Mouse (Mus musculus): ENCODE measurements around the gene Unc5c.

The Unc5c gene

DNA sequence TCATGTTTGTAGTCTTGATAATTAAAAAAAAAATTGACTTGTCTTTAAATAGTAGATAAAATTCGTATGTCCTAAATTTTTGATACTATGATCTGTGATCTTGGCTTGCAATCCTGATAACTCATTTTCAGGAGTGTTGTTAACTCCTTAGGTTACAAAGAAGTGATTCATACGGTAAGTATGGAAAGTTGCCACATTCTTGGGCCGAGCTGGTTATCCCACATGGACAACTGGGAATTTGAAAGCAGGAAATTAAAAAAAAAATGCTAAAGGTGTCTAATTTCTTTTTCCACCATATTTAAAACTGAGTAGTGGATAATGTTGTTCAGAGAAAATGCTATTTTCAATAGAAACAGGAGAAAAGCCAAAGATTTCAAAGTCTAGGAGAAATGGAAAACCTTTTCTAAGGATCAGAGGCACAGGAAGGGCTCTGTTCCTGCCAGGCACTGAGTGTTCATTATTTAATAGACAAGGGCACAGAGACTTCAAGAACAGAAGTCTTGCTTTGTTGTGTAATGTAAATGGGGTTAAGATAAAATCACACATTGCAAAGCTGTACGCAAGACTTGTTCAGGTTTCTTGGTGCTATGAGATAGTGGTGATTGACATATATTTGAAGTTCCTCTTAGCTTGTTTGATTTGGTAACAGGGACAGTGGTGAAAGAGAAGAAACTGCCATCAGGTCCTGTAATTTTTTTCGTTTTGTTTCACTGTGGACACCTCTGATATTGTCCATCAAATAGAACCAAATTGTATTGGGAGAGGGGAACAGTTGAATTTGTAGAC is 46.4 kb downstream of the Unc5c start:
- DNase-seq (ENCODE audit: low spot score): no peak

DNA sequence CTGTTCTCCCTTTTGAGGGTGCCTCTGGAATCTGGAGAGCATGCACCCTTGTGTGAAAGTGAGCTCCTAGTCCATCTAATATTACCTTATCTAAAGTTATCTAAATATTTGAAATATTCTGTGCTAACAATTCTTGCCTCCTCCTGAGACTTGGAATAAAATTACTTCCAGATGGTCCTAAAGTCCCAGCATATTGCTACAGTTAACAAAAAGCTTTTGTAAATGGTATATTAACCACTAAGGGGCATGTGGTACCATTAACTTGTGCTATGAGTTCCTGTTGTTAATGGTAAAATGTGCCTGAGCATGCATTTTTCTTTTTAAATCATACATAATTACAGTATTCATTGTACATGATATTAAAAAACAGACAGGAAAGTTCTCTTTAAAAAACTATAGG is 63.7 kb downstream of the Unc5c start:
- no peak for DNase-seq (ENCODE audit: low spot score)

DNA sequence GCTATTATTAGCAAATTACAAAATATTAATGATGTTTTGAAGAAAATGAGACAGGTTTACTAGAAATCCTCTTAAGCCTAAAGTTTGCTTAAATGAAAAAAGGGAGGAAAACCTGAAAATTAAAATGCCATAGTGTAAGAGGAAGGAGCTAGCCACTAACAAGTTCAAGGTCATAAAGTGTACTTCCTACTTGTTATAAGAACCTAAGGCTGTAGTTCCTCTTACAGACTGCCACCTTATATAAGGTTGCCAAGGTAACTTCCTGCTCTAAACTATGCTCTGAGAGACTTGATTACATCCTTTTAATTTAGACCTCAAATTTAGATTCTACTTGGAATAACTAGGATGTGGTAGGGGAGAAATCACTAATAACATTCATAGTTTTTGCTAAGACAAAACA is 64.6 kb downstream of the Unc5c start:
- no peak for DNase-seq (ENCODE audit: low spot score)

DNA sequence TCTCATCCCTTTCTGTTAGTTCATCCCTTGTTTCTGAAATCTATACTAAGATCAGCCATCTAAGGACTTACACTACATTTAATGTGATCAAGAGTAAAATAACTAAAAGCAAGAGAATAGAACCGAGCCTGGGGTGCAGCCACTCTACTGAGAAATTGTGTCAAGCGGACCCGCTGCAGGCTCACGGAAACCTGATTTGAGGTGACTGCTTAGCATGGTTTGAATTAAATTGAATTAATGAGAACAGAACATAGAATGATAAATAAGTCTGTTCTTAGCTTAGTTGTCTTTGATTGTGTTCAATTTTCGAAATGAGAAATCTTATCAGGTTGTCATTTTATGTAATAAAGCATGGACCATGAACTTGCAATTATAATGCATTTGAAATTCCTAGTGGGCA is 68.8 kb downstream of the Unc5c start:
- DNase-seq (ENCODE audit: low spot score): no peak

DNA sequence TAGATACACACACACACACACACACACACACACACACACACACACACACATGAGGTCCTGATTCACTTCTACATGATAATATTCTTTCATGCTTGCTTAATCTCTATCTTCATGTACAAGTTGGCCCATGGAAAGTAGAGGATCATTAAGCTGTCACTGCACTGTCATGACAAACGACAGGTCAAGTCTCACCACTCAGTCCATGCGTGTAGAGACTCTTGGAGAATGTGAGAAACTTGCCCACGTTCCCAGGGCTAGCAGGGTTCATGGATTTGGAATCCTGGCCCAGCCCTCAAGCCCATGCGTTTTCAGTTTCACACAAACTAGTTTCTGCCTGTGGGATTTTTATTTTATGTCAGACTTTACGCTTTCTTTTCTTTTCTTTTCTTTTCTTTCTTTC is 71.8 kb downstream of the Unc5c start:
- DNase-seq (ENCODE audit: low spot score): no peak

DNA sequence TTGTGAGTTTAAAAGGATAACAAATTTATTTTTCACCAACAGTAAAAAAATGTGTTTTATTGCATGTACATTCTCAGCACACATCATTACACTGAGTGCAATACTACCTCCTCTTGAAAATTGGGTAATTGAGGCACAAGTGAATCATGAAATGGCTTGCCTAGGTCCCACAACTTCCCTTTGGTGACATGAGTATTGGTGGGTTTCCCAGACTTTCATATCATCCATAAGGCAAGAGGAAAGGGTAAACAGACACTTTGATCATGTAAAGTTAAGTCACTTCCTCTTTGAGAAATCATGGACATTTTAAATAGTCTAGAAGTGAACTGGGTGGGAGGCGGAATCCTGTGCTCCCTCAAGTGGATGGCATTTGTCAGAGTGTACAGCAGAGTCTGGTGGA is 73.1 kb downstream of the Unc5c start:
- DNase-seq (ENCODE audit: low spot score): no peak

DNA sequence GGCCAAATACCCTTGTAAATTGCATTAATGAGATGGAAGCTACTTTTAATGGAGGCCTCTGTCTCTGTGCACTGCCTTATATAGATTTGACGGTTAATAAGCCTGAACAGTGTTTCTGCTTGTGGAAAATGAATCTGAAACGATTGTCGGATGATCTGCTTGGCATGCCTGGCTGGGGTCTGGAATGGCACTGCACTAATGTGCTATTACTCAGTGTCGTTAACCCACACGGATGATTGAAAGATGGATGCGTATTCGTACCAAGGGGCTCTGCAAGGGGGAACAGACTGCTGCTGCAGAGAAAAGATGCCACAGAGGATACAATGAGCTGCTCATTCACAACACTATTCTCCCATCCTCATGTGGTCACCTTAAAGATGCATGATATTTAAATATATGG is 75.7 kb downstream of the Unc5c start:
- DNase-seq (ENCODE audit: low spot score): no peak

DNA sequence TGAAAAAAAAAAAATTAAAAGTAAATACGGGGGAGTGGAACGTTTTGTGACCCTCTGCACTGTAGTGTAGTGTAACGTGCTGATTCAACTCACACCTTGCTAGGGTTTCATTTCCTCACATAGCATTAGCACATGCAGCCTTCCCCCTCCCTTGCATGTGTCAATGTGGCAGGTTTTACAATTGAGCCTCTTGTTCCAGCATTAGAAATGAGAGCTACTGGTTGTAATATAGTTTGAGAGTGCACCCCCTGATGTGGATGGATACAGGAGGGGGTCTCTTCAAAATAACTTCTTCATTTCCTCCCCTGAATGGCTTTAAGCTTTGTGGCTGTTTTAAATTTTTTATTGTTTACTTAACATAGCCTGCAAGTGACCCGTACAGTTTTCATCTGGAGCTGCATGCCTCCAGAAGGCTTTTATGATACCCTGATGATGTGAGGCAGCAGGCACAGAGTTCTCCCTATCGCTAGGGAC is 82.4 kb downstream of the Unc5c start:
- DNase-seq (ENCODE audit: low spot score): peak; percentile 7

DNA sequence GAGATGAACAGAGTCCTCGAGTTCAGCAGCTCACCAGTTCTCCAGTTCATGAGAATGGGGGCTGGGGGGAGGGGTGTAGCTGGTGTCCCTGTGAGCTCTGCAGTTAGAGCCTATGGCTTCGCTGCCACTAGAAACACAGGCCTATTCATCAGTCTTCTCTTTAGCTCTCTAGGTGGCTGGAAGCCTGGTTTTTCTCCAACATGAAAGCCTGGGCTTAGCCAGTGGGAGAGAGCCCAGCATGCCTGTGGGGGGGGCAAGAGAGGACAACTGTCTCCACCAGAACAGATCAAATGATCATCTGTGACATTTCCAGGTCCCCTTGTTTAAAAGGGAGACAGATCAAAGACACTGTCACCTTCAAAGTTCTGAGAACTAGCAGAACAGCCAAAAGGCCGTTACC is 84.6 kb downstream of the Unc5c start:
- peak; percentile 36 for DNase-seq (ENCODE audit: low spot score)

DNA sequence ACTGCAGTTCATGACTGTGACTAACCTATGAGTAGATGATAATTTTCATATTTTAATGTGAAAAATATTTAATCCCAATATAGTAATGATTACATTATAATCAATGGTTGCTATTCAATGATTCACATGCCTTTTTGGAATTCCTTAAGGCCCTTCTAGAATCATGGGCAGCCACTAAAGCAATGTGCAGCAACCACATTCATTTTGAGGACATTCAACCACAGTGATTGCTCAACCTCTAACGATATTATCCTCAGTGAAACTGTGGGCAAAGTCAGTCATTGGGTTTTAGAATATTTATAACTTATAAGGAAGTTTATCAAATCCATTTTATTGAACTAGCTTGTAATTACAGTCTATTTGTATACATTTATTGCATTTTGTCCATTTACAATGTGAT is 87.9 kb downstream of the Unc5c start:
- DNase-seq (ENCODE audit: low spot score): no peak

DNA sequence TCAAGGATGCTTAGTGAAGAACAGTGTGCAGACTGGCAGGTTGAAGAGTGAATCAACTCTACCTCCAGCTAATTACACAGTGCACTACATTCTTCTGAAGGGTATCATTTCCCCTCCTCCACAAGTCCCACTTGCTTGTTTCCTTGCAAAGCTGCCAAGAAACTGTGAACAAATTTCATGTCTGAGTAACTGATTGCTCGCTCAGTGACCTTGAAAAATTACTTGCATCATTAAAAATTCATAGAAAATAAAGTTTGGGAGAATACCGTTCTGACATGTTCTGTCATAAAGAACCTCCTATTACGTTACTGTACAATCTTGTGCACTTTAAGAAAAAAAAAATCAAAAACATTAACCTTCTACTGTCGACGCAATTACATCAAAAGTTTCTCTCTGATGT is 92.1 kb downstream of the Unc5c start:
- no peak for DNase-seq (ENCODE audit: low spot score)

DNA sequence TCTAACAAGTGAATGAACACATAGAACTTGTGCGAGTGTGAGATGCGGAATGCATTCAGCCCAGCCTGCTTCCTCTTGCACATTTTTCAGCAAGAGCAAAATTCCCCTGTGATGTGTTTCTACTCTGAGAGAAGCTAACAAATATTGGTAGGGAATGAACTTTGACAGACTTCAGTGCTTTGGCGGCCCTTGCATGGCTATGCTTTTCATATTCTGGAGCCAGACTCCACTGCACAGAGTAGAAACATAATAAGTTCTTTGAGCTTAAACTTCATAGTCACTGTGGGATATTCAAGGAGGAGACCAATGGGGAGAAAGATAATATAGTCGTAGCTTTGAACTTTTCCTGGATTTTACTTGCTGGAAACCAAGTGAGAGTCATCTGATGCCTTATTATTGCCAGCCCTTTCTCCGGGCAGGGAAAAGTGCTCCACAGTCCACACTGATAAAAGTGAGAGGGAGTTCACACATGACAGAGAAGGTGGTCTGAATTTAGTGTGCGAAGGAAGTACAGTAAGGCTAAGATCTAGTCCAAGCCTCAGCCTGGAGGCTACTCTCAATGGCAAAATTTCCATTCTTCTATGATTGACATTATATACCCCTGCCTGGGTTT is 110.2 kb downstream of the Unc5c start:
- no peak for DNase-seq (ENCODE audit: low spot score)

DNA sequence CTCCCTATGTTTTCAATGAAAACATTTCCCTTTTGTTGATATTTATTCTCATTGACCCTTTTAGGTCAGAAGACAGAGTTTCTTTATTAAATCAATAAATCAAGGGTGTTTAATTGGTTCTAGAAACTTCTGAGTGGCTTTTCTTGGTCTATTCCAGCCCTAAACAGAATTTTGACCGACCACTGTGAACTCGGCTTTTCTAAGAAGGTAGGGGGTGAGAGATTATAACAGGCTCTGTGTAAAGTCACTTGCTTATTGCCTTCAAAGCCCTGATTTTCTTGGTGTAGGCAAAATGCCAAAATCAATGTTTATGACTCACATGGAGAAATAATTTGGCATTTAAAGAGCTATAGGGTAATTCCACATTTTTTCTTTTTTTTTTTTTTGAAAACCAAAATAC is 112.4 kb downstream of the Unc5c start:
- DNase-seq (ENCODE audit: low spot score): no peak

DNA sequence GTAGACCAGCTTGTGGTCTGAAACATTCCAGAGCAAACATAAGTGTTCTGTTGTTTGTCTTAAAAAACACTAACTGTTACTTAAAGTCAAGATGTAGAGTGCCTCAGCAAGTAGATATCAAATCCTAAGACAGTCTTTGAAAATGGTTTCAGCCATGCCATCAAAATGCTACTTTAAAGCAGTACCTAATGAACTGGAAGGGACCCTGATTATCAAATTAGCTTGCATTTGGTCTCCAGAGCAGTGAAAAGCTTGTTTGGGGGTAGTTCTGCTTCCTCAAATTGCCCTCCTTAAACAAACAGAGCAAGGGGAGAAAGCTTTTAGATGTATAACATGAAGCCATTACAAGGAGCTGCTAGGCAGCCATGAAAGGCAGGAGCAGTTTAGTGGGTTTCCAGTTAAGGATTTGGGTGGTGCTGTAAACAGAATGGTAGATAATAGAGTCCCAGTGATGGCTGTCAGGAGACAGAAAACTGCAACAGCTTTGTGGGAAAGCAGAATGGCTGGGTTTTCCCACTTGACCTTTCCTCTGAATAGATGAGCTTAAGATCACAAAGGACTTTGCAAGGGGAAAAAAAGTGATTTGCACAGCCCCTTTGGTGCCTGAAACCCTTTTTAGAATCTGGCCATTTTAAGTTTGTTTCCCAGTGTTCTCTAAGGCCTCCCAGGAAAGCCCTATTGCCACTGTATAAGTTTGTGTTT is 116.3 kb downstream of the Unc5c start:
- peak; percentile 75 for DNase-seq (ENCODE audit: low spot score)

DNA sequence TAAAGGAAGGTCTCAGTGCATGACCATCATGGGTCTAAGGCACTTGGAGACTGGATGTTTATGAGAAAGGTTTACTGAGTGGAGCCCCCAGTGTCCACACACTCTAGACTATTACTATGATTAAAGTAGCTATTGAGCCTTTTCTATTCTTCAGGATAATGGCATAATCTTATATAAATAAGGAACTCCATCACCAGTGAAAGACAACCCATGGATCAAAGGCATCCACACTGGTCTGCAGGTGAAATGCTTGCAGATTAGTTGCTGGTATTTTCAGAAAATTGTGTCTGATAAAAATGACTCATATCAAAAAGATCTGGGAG is 116.8 kb downstream of the Unc5c start:
- DNase-seq (ENCODE audit: low spot score): no peak

DNA sequence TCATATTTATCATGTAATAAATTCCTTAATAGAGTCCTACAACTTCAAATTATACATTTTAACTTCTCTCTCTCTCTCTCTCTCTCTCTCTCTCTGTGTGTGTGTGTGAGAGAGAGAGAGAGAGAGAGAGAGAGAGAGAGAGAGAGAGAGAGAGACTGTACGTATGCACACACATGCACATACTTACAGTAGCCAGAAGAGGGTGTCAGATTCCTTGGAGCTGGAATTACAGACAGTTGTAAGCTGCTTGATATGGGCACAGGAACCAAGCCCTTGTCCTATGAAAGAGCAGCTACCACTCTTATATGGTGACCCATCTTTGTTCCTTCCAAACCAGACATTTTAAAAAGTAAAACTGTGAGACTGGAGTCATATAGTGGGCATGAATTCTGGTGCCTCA is 118.2 kb downstream of the Unc5c start:
- DNase-seq (ENCODE audit: low spot score): no peak

DNA sequence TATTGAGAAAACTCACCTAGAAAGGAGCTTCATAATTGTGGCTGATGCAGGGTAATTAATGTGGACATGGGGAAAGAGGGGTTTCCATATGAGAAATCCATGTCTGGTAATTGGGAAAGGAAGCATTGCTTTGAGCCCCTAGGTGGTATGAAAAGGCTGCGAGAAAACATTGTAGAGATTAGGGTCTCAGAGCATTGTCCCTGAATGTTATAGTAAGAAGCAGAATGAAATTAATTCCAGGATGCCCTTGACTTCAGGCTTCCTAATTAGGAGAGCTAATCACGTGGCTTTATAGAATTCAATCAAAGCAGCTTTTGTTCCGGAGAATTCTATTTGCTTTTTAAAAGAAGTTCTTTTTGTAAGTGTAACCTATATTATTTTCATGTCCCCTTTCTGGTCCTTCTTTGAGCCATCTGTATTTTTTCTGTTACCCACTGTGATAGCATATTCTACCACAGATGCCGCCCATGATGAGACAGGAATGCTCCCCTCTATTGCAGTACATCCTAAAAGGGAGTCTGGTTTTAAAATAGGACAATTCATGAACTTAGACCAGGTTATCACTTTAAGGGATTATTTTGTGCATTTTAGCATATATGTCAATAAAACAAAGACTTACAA is 124.5 kb downstream of the Unc5c start:
- DNase-seq (ENCODE audit: low spot score): no peak

DNA sequence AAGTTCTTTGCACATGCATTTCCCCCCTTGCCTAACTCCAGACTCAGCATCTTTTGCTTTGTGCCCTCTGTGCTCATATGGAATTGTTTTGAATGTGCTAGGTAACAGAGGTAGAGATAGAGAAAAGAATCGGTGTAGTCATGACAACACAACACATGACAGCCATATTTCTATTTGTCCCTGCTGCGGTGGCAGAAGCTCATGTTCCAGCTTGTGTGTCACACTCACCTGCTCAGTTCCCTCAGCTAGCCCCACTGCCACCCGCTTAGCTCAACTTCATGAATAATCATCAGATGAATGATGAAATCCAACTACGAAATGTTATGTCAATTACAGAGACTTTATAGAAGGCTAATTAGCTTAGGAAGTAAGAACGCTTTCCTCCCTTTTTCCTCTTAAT is 128.2 kb downstream of the Unc5c start:
- no peak for DNase-seq (ENCODE audit: low spot score)

DNA sequence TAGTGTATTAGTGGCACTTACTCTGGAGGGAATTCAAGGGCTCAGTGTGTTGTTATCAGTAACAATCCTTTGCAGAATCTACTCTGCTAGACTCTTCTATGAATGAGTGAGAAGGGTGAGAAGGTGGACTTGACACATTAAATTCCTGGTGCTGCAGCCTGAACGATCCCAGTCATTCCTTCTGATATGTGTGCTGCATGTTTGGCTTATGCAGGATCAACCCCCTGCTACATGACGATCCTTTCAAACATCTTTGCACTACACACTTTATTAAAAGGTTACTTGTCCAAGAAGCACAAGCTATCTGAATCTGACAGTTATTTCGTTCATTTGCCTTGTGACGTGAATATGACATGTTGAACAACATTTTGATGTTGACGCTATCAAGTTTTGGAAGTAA is 129.1 kb downstream of the Unc5c start:
- no peak for DNase-seq (ENCODE audit: low spot score)

DNA sequence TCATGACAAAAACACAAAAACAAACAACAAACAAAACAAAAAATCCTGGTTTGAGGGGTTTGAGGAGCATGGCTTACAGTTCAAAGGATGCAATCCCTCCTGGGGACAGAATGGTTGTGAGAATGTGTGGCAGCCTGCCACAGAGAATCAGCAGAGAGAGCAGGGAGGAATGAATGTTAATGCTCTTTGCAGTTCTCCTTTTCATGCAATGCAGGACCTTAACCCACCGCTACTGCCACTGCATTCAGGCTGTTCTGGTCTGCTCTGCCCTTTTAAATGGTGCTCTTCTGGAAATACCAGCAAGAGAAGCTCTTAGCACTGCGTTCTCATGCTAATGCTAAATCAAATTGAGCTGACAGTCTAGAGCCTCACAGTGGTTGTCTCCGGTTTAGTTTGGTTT is 130.1 kb downstream of the Unc5c start:
- no peak for DNase-seq (ENCODE audit: low spot score)

DNA sequence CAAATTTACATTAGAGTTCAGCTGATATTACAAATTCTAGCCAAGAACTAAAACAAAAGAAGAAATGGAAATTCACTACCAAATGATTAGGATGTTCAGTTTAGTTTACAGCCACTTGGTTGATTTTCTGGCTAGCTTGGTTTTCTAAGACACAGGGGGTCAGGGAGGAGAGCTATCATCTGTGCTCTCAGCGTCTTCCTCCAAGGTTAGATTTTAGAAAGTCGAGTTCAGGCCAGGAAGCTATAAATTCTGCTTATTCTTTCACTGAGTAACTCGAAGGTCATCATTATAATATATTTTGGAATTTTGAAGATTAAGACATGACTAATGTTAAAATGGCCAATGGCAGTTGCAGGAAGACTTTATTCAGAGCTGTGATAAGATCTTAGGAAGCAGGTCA is 131.4 kb downstream of the Unc5c start:
- no peak for DNase-seq (ENCODE audit: low spot score)

DNA sequence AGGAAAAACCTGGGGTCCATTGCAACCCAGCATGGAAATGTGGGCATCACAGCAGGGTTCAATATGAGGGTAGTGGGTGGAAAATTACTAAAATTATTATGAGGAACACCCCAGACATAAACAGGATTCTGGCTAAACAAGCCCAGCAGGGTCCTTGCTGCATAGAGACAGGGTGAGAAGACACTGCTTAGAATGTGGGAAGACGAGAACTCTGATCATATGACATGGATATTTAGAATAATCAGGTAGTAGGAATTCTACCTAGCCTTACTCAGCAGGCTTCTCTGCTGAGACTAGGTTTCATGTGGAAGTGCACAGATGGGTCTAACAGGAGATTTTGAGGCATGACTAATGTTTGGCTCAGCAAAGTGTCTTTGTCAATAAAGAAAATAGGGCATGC is 131.9 kb downstream of the Unc5c start:
- DNase-seq (ENCODE audit: low spot score): no peak

DNA sequence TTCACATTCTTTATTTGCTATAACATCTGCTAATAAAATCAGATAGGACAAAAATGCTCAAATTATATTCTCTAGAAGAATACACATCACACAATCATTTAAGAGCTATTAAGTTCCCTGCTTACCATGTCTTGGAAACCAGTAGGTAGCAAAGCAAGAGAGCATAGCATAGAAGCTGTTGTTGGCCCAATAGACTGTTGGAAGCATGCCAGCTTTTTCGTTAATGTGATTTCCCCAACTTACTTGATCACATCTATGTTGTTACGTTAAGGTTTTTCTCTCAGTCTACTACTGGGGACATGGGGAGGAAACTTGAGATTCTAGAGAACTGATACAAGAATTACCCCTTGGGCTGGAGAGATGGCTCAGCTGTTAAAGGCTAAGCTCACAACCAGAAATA is 133.0 kb downstream of the Unc5c start:
- DNase-seq (ENCODE audit: low spot score): no peak
